Mouse (Mus musculus) retina, postnatal 1 day (tissue): ENCODE measurements at regions not wholly inside any gene's neighbourhood (a gene's known extent, or its start where the extent isn't known, plus 50 kb on each side); places are given as distances from the start of the nearest gene placed in this dataset.
A peak's percentile ranks its signal among the peaks of the same experiment; 100 is the strongest.

Experiments used
- DNase-seq: peaks from one replicate; pipeline ENCODE4 v3.0.0-alpha.2; 2012

DNA sequence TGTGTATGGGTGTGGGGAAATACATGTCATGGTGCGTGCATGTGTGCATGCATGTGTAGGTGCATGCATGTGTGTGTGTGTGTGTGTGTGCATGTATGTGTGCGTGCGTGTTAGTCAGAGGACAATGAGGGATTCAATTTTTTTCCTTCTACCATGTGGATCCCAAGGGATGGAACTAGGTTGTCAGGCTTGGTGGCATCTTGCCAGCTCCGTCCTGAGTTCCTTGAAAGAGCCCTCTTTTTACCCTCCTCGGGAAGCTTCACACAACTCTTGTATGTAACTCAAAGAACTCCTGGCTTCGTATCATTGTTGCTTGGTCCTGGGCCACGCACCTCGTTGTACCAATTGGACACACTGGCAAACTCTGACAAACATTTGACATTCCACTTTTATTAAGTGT lies 183.0 kb downstream of the Tle3 start:
- DNase-seq: no peak

DNA sequence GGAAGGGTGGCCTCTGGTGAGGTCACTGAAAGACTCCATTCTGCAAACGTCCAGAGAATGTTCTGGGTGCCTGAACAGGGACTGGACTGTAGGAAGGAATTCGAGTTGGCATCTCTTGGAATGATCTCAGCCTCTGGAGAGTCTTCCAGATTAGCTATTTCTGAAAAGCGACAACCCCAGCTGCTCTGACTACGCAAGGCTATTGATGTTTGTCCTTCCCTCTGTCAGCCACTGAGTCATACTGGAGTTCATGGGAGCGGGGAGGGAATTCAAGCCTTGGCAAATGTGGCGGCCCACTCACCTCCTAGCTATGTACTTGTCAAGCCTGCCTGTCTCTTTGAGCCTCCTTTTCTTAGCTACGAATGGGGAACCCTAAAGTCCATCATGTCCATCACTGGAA lies 182.4 kb downstream of the Tle3 start:
- DNase-seq: no peak

DNA sequence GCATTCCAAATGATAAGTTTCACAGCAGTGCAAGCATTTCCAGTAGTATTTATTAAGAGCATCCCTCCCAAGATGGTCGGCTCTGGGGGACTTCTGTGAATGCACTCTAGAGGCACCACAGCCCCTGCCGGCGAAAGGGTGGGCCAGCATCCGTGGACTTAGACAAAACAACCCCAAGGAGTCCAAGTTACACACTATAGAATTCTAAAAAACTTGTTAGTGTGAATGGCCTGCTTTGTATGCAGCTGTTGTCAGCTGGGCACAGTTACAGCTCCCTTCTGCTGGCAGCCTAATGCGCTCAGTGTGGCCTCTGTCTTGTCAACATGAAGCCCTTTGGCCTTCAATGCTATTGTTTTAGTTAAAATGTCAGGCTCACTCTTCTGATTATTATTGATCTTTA lies 181.5 kb downstream of the Tle3 start:
- DNase-seq: no peak

DNA sequence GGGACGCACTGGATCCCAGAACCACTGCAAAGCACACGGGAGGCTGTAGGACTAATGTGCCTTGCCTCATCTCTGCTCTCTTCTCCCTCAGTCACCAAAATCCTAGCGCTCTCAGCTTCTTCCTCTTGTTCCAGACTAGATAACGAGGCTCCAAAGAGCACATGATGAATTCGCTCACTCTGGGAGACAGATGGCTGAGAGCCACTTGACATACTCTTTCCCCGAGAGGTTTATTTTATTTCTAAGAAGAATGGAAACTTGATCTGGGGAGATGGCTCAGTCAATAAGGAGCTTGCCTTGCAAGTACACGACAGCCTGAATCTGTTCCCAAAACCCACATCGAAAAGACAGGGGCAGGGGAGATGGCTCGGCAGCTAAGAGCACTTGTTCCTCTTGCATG lies 179.2 kb downstream of the Tle3 start:
- DNase-seq: no peak

DNA sequence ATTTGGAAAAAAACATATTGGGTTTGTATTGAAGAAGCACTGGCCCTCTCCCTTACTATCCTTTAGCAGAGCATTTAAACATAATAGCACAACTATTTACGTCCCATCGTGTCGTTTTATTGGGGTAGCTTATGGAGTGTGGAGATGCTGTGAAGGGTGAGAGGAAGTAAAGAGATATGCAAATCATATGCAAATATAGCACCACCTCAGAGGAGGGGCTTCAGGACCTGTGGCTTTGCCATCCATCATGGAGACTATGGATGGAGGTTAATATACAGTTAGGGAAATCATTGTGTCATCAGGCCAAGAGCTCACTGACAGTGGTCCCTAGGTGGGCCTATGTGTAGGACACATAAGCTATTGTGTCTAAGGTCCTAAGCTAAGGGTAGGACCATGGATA lies 178.2 kb downstream of the Tle3 start:
- peak; percentile 45 for DNase-seq

DNA sequence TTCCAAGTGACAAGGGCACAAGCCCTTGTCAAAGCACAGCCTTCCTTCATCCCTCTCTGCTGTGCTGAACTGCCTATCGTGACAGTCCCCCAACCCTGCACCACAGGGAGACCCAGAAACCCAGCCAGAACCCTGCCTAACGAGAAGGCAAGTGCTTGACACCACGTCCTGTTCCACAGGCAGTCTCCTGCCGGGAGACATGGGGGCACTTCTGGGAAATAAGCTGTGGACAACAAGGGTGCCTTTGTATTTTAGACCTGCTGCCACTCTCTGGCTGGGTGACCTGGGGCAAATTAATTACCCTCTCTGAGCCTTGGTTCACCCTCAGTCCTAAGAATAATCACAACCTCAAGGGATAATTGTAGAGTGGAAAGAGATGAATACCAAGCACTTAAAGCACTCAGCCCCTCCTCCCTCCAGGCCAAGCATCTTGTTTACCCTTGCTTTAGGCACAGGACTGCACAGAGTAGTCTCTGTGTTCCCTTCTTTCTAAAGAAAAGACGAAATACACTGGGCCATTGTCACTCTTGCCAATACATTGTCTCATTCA lies 177.6 kb downstream of the Tle3 start:
- peak; percentile 91 for DNase-seq

DNA sequence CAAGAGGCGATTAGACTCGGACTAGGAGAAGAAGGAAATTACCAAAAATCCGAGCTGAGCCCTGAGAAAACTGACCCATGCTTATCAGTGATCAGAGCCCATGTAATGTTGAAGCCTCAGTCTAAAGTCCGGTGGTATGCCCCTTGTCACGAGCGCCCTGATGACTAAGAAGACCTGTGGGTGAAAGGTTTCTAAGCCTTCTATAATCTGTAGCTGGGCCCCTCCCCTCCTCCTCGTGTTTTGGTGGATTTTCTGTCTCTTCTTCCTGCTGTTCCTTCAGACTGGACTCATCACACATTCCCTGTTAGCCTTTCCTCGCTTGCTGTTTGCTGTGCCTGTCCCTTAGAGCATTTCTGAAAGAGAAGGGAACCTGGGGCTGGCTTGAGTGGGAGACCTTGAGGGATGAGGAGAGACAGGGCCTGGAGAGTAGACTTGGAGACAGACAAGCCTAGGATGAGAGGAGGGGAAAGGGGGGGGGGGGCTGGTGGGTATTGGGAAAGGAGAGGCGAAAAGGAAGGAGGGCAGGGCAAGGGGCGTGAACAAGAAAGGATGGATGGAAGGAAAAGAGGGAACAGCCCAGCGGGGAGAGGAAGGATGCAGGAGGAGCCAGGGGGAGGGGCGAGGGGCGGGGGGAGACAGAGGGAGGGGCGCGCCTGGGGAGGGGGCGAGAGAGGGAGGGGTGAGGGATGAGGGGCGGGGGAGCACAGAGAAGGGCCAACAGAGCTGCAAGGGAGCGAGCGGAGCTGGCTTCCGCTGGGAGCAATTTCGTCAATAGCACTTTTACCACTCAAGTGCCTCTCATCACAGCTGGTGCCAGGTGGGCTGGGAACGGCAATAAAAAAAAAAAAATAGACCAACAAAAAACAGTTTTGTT lies 165.4 kb downstream of the Tle3 start:
- peak; percentile 39 for DNase-seq

DNA sequence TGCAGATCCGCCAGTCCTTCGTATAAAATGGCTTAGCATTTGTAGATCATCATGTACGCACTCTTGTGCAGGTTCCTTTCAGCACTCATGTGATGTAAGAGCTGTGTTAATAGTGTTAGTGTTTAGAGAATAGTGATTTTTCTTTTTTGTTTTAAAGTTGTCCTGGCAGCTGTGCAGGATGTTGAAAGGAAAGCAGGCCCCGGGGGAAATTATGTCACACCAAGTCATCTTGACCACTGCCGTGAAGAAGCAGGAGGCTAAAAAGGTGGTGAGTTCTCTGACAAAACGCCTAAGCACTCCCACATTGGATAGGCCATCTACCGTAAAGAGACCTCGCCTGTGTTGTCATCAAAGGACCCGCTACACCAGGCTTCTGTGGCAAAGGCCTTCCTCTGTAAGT lies 161.1 kb downstream of the Tle3 start:
- DNase-seq: no peak

DNA sequence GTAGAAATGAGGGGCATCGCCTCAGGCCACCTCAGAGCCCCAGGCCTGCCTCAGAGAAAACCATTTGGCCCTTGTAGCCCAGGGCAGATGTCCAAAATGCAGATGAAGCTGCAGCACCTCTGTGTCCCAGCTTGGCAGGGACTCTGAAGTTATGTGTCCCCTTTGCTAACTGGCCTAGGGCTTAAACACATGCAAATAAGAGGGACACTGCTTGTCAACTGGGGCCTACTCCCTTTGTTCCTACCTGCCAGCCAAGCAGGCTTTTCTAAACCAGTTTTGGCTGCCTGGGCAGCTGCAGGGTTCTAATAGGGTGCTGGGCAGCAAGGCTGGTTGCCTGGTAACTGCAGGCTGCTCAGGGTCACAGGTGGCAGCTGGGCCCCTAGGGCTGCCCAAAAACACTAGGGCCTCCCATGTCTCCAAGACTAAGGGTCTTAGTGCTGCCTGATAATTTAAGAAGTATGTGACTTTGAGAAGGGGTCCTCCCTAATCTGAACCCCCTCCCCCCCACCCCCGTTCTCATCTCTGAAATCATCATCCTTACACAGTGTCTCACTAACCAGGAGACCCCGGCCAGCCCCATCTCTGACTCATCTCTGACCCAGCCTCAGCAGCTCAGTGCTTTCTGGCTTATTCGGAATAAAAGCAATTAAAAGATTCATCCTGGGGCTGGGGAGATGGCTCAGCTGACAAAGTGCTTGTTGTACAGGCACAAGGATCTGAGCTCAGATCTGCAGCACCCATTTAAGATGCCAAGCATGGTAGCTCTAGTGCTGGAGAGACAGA lies 158.3 kb downstream of the Tle3 start:
- DNase-seq: peak; percentile 84

DNA sequence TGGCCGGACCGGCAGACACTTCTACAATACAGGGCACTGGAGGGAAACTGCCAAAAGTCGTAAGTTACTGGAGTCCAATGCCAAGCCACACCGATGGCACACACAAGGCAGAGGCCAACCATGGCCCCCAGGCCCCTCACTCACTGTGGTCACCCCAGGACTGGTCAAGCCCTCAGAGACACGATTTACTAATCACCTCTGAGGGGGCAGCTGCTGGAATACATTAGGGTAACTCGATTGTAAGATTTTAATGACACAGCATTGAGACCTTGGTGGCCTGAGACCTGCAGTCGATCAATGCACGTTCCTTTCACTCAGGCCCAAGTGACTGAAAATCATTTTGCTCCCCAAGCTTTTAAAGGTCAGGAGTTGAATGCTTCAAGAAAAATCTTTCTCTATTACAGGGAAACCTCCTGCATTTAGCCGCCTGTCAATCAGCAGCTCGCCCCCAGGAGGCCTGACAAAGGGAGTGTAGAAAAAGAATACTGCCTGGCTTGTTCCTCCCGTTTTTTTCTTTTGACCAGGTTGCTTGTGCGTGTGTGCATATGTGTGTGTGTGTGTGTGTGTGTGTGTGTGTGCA lies 156.2 kb downstream of the Tle3 start:
- DNase-seq: peak; percentile 64

DNA sequence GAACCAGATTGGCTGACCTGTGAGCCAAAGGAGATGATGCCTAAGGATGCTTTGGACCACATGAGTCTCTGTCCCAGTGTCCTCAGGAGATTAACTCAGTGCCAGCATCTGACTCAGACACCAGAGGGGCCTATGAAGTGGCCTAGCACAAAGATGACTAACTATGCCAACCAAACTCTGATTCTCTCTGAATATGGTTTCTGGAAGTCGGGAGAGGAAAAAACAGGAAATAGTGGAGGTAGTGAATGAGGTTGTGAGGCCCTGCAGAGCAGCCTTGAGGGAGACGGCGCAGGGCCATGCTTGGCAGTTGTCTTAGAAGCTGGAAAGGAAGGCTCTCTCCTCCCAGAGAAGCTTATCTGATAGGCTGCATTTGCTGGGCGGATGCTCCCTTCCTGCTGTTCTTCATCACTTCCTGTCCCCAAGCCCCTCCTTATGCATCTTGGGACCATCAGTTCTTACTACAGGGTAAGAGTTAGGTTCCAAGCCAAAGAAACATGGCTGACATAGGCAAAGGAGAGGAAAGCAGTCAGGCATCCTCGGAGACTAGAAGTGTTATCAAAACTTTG lies 155.4 kb downstream of the Tle3 start:
- no peak for DNase-seq

DNA sequence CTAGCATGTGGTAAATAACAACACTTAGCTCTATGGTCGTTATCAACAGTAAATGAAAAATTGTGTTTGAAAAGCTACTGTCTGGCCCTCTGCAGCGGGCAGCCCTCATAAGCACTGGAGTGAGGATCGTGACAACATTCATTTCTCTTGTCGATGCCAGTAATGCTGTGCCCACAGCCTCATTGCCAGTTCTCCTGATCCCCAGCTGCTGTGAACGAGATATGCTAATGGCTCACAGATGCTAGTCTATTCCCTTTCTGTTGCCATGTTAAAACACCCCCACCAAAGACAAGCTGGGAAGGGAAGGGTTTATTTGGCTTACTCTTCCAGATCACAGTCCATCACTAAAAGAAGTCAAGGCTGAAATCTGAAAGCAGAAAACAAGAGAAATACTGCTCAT lies 148.0 kb downstream of the Tle3 start:
- DNase-seq: no peak

DNA sequence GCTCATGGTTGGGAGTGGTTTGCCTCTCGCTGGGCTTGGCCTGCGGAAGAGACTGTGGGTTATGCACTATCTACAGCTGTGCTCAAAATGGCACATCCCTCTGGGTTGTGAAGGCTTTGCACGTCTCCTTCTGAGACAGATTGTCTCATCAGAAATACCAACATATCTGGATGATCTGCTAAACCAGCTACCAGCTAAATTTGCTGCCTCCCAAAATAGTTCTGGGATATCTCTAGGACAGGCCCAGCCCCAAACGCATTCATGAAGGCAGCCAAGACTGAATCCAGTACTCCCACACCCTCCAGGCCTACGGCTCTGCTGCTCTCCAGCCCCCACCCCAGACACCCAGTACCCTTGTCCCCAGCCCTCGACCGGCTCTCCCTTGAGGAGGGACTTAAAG lies 145.7 kb downstream of the Tle3 start:
- DNase-seq: no peak

DNA sequence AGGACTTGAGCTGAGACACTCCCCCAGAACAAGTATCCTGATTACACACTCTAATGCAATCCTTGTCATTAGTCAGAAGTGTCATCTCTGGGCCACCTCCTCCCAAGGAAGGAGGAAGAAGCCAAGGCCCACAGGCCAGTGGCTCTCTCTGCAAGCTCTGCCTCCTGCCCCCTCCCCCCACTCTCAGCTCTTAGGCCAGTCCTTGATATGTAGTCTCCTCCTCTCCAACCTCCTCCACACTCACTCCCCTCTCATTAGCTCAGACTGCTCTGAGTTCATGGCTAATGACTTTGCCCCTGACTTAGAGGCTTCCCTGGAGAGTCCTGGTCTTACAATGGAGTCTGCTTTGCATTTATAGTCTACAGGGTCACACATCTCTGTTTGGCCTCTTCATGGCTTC lies 139.3 kb downstream of the Tle3 start:
- DNase-seq: peak; percentile 34

DNA sequence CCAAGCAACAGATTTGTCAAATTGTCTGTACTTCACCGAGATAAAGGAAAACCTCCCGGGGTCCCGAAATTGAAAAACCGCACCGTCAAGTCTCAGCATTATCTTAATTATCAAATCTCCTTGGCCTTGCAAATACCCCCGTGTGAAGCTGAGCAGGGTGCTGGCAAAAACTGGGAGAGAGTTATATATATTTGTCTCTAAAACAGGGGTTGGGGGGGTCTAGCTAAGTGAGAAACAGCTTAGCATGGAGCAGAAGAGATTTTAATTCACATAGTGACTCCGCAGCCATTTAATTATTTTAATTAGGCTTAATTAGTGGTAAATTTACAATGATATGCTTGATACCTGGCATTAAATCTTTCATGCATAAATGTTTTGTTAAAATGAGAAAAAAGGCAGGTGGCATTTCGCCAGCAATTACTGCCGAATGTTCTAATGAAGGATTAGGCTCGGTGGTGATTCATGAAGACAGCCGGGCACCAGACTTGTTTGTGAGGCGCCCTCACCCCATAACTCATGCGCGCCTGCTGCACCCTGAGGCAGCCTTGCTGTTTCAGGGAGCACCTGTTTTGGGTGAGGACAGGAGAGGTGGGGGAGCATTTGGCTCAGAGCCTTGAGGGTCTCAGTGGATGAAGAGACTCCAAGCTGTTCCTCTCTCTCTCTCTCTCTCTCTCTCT lies 138.2 kb downstream of the Tle3 start:
- peak; percentile 82 for DNase-seq

DNA sequence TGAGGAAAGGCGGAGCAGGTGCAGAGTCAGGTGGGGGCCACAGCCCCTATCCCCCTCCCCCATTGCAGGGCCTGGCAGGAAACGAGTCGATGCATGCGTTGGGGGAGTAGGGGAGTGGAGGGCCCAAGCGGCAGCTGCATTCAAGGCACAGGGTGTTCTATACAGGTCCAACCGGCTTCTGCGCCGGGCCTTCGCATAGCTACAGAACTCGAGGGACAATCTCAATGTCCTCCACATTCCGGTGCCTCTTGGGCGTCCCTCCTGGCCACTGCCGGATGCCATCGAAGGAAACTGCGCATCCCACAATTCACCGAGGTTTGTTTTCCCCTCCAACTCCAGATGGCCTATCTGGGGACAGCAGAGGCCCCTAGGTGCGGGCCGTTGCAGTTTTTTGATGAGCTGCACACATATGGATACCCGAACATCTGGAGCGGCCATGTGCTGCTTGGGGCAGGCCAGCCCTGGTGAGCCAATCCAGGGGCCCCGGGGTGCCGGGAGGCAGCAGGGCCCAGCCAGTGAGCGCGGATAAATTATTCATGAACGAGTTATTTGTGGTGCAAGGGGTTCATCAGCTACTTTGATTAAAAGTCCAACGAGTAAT lies 137.5 kb downstream of the Tle3 start:
- peak; percentile 63 for DNase-seq

DNA sequence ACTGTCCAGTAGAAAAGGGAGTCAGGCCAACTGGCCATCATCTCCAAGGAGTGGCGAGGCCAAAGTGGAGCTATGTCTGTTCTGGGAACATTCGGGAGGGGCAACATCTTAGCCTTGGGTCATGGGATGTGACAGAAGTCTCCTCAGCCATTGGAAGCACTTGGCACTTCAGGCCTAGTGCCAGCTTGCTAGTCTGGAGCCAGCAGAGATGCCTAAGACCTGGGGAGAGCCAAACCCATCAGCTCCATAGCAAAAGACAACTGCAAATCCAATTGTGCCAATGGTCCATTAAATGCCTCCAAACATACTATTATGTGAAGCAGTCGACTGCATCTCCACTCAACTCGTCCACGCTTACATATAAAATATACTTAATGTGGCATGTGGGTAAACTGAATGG lies 136.9 kb downstream of the Tle3 start:
- no peak for DNase-seq

DNA sequence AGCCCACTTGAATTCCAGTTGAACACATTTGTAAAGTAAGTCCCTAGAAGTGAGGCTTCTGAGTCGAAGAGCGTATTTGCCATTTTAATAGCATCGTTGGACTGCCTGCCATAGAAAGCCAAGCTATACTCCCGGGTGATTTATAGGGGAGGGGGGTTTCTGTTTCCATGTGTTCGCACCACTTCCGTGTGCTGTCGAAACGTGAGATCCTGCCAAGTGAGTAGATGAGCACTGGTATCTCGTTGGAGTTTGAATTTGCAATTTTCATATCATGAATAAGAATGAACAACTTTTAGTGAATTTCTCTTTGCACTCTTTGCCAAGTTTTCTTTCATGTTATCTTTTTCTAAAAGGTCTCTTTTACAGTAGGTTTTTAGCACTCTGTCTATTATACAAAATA lies 128.7 kb downstream of the Tle3 start:
- DNase-seq: no peak

DNA sequence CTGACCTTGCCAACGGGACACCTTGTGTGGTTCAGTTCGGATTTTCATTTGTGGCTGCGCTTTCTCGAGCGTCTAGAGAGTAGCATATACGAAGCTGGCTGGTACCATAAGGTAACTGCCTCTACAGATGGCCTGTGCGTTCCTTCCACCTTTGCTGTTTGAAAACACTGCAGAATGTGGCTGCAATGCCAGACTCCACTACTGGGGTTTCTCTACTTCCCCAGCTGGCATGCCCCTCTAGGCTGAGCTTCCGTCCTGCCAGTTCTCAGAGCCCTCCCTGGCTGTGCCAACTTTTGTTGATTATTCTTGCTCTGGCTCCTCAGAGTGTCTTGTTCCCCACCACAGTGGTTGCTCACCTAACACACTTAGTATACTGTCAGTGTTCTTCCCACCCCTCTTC lies 120.7 kb downstream of the Tle3 start:
- no peak for DNase-seq

DNA sequence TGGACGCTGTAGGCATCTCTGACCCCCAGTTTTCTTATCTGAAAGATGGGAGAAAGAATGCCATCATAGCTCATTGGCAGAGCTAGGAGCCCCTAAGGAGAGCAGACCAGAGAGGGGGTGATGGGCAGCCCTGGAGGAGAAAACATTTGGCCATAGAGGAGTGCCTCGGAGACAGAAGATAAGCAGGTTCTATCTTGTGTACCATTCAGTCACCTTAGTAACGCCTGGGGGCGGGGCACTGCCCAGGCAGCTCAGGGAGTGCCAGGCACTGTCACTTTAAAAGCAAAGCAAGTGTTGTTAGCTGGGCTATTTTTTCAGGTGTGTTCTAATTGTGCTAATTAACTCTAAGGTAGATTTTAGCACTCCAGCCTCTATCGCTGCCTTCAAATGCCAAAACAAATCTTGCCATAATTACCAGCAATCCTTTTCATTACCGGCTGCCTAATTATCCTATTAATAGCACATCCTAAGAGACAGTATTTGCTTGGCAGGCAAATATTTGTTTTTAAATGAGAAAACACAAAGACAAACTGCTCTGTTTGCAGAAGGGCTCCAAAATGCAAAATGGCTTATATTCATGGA lies 119.1 kb downstream of the Tle3 start:
- no peak for DNase-seq

DNA sequence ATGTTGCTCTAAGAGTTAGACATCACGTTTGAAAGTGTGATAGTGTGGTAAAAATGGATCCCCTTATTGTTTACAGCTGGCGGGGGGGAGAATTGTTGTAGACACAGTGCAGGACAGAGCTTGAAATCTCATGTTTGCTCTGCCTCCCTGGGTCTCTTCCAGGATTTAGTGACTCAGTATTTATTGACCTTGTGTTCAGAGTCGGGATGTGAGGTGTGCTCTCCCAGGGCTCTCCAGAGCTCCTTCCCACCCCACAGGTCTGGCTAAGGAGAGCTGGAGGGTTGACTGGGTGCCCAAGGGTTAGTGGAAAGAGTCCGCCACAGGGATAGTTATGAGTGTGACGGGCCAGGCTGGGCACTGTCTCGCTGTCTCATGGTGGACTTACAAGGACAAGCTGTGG lies 117.8 kb downstream of the Tle3 start:
- DNase-seq: no peak

DNA sequence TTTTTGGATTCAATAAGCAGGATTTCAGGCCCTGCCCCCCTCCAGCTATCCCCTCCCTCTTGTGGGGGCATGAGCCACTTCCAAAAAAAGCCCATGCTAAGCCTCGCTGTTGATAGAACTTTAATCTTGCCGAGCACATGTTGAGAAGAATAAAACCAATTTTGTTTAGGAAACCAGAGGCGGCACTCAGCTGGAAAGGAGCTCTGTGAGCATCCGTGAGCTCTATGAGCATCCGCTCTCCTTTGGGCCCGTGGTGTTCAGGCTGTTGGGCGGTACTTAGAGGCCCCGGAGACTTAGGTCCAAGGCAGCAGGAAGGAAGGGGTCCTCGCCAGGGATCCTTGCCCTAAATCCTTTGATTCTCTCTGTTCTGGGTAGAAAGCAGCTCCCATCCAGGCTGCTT lies 117.0 kb downstream of the Tle3 start:
- DNase-seq: peak; percentile 84
